Mouse (Mus musculus): Measurements from ENCODE around the gene Rhbg.

DNA sequence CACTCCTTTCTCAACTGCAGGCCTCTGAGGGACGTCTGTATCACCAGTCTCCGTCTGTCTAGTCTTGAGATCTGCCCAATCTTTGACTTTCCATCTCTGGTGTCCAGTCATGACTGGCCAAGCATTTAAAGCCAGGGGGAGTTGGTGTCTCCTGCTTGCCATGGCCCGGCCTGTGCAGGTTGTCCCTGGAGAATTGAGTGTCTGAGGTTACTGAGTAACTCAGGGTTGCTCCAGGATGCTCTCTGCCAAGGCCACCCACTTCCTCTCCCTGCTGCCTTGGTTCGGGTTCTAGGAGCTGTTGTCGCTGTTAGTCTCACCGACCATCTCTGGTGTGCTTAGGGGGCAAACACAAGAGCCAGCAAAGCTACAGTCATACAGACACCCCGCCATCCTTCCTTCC lies 1.9 kb upstream of the Rhbg start:
- TF ChIP-seq CTCF (IDR thresholded peaks at IDR 0.05; ENCODE audit: low read depth) (no peak), EP300 (optimal IDR thresholded peaks at IDR 0.05) (no peak)

All from stomach, postnatal 0 days (tissue).